Mouse (Mus musculus) cerebral cortex, adult 2 months (tissue): ENCODE measurements around the gene Acot1.

Experiments used
- WGBS: fragments of 180-500 bp; shearing (Covaris S2); methylation state at CpG from one replicate; pipeline ENCODE4 v1.1.7; 2018; 5-methylcytosine and 5-hydroxymethylcytosine counted together

Gene Acot1

DNA sequence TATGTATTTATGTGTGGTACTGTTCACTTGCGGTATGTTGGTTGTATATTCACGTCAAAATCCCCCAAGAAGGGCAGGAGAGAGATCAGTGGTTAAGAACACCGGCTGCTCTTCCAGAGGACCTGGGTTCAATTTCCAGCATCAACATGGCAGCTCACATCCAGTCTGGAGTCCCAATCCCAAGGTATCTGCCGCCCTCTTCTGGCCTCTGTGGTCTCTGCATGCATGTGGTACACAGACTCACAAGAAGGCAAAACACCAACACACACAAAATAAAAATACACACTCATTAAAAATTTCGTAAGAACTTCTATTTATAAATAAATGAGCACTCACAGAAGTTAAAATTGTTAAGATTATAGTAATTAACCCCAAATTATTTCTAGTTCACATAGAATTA lies 53.9 kb downstream of the Acot1 start:
- 72% methylated on average over 5 of the region's 5 CpGs for WGBS

DNA sequence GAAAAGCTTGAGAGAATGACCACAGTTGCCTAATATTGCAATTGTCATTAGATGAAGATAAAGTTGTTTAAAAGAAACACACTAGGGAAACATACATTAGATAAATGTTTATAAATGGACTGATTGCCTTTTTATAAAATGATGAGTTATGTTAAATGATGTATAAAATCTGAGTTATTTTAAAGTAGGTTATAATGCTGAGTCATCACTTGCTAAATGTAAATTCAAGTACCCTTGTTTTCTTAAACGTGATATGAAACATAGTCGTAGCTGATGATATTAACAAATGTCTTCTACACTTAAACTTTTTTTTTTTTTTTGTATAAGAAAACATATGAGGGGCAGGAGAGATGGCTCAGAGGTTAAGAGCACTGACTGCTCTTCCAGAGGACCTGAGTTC lies 54.5 kb downstream of the Acot1 start:
- WGBS = 78% methylated on average over 2 of the region's 2 CpGs

DNA sequence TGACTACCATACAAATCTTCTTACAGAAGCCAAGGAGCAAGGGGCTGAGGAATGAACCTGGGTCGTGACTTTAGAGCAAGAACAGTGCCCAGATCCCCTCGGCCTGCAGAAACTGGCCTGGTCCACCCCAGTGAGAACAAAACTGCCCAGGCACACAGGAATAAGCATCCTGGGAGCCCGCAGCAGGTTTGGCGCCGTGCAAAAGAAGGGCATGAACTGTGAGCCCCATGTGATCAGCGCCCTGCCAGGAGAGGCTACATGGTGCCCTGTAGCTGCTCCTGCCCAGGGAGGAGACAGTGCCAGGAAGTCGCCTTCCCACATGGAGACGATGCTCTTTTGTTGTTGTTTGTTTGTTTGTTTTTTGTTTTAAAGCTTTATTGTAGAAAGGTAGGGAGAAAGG lies 55.3 kb downstream of the Acot1 start:
- 79% methylated on average over 8 of the region's 8 CpGs for WGBS

DNA sequence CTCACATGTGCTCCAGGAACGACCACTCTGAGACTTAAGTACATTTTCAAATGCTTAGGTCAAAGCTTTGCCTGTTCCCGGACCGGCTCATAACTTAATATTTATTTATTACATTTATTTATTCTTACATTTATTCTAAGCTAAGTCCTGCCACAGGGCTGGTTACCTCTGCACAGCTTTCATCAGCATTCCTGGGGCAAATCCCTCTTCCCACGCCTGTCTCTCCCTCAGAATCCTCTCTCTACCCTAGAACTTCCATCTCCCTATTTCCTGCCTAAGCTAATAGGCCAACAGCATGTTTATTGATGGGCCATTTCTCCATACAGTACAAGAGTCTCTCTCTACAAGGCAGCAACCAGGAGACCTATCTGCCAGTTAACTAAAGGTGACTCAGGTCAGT lies 58.5 kb downstream of the Acot1 start:
- WGBS = 93% methylated on average over 4 of the region's 4 CpGs
